Mouse (Mus musculus): ENCODE measurements around the gene Clic1.

The Clic1 gene

GRCm38 (mm10) chr17:35064951-35065947 lies 15.5 kb downstream of the Clic1 start, which contains the start of gene Ly6g6c:
Ly6g6c (plus strand) TSS chr17:35065388.
- peak; percentile 89 to 93 for DNase-seq

- DNase-seq, result no peak
Observed at GRCm38 (mm10) chr17:35066084-35066483, 16.3 kb downstream of the Clic1 start, which contains the start of gene Mpig6b. Mpig6b (minus strand) TSS chr17:35066184.

GRCm38 (mm10) chr17:35068213-35068914 lies 18.6 kb downstream of the Clic1 start:
- DNase-seq, result peak in 1 of 2 experiments; percentile 59

DNA sequence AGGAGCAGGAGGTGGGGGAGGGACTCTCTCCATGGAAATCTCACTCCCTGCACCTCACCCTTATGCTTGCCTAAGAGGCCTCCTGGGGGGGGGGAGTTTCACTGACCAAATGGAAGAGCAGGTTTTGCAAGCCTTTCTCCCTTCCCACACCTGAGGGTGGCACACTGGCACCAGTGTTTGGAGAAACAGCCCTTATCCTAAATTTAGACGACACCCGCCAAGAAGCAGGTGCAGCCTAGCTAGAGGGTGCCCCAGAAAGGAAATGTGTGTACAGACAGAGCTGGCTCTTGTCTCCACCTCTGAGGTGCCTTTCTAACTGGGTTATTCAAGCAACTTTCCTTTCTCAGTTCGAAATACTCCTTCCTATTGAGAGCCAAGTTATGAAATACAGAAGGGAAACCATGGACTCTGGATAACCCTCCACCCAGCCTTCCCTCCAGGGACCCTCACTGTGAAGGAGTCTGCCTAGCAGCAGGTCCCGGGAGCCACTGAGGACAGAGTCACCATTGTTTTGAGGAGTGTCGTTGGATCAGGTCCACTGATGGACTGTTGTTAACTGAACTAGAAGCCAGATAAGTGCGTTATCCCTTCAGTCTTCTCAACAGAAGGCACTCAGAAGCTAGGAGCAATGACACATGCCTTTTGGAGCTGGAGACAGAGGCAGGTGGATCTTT lies 20.9 kb downstream of the Clic1 start:
- DNase-seq, result peak; percentile 69 to 78

- DNase-seq, result no peak
Observed at GRCm38 (mm10) chr17:35071454-35071853, 21.7 kb downstream of the Clic1 start.

DNA sequence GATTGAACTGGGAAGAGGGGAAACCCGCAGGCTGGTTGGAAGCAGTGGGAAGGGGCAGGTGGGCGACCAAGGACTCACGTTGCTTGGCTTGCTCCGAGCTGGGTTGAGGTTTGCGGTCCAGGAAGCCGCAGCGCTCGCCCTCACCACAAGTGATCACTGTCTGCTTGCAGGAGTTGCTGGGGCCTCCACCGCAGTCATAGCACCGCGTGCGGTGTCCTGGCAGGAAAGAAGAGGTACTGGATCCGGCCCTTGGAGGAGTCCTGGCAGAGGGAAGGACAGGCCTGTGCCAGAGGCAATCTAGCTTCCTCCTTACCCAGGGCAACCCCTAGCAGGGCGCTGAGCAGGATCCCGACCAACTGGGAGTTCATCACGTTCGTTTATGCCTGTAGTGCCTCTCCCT lies 24.3 kb downstream of the Clic1 start:
- DNase-seq, result no peak

DNA sequence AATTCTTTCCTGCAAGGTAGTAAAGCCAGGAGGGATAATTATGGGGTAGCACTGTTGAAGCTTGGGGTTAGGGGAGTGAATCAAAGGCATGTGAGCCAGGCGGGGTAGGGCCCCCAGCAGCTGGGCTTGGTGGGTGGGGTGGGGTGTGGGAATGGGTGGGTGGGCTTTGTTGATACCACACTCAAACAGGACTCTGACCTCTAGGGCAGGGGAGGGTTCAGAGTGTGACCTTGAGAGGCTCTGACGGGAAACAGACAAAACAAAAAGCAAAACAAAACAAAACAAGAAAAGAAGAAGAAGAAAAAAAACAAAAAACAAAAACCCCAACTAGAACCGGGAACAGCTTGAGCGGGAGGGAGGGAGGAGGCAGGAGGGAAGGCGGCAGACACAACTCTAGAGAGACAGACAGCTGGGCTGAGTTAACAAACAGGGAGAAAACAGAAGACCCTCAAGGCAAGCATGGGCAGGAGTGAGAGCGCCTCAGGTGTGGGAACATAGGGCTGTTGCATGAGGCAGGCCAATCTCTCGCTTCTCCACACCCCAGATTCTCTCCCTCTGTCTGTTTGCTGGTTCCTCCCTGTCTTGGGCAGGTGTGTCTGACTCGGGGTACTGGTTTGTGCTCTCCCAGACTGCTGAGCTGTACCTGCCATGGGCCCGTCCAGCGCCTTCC lies 26.9 kb downstream of the Clic1 start, which contains the start of gene Ly6g6e:
Gene Ly6g6e, plus strand, starts transcription at position 396 of the 670 bp plus-strand sequence.
- no peak for DNase-seq

DNA sequence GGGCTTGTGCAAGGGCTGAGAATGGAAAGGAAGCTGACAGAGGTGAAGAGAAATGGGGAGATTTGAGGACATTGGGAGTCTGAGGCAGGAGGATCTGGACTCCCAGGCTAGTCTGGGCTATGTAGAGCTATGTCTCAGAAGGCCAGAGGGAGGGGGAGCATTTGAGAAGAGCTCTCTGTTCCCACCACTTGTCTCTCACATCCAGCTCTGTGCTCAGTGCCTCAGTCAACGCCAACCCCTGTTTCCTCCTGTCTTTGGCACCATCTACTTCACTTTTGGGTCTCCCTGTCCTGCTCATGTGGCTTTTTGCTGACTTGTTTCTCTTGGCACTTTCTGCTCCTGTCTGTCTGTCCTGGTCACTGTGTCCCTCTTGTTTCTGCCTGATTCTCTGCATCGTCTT lies 27.5 kb downstream of the Clic1 start:
- DNase-seq, result peak in 1 of 2 experiments; percentile 3

- peak; percentile 74 to 79 for DNase-seq
Observed at GRCm38 (mm10) chr17:35077786-35078233, 28.0 kb downstream of the Clic1 start, which contains the start of gene Ly6g6d. Ly6g6d (minus strand) TSS chr17:35078065.

GRCm38 (mm10) chr17:35079778-35080177 lies 30.0 kb downstream of the Clic1 start:
- DNase-seq, result no peak

DNA sequence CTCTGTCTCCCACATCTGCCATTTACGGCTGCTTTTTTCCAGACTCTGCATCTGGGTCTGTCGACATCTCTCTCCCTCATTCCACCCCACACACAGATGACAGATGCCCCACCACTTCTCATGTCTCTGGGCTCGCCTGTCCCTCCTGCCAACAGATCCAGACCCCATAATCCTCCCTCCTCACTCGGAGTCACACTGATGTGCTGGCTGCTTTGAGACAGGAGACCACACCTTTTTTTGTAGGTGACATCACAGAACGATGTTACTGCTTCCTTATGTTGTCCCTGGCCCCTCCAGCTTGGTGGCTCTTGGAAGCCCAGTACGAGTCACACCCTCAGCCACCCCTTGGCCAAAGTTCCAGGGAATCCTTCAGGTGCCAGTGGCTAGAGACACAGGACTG lies 30.5 kb downstream of the Clic1 start:
- no peak for DNase-seq

GRCm38 (mm10) chr17:35080710-35081109 lies 30.9 kb downstream of the Clic1 start:
- DNase-seq, result no peak

GRCm38 (mm10) chr17:35082841-35083576 lies 33.2 kb downstream of the Clic1 start:
- DNase-seq, result no peak

DNA sequence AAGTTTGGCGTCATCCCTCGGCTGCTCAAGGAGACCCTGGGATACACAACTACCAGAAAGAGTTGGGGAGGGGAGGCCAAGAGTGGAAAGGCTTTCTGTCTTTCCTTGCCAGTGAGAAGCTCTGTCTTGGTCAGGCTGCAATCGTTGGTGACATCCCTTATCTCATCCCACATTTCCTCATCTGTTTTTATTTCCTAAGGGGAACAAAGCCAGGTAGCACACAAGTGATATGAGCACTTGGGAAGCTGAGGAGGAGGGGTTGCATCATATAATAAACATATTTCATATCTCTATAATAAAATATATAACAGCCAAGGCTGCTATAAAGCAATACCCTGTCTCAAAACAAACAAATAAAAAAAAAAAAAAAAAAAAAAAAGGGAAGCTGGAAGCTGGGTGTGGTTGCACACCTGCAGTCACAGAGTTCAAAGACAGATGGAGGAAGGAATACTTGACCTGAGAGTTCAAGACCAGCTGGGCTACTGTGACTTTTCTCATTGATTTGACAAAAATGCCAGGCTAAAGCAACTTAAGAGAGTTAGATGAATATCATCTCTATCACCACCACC lies 34.2 kb downstream of the Clic1 start:
- DNase-seq, result no peak

GRCm38 (mm10) chr17:35085208-35085865 lies 35.6 kb downstream of the Clic1 start, which contains the start of gene Ly6g6f:
Ly6g6f (minus strand) TSS chr17:35085610.
- no peak for DNase-seq

DNA sequence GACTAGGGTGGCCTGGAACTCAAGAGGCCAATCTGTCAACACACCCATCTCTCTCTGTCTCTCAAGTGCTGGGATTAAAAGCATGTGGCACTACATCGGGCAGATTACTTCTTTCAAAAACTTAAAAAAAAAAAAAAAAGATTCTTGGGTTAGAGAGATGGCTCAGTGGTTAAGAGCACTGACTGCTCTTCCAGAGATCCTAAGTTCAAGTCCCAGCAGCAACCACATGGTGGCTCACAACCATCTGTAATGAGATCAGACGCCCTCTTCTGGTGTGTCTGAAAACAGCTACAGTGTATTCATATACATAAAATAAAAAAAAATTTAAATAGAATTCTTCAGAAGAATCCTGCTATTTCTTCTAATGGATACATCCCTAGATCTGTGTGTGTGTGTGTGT lies 38.4 kb downstream of the Clic1 start:
- DNase-seq, result peak in 1 of 2 experiments; percentile 4

GRCm38 (mm10) chr17:35088825-35089644 lies 39.3 kb downstream of the Clic1 start, which contains the start of gene Abhd16a:
Abhd16a (plus strand) TSS chr17:35089263.
- DNase-seq, result peak; percentile 93 to 96

DNA sequence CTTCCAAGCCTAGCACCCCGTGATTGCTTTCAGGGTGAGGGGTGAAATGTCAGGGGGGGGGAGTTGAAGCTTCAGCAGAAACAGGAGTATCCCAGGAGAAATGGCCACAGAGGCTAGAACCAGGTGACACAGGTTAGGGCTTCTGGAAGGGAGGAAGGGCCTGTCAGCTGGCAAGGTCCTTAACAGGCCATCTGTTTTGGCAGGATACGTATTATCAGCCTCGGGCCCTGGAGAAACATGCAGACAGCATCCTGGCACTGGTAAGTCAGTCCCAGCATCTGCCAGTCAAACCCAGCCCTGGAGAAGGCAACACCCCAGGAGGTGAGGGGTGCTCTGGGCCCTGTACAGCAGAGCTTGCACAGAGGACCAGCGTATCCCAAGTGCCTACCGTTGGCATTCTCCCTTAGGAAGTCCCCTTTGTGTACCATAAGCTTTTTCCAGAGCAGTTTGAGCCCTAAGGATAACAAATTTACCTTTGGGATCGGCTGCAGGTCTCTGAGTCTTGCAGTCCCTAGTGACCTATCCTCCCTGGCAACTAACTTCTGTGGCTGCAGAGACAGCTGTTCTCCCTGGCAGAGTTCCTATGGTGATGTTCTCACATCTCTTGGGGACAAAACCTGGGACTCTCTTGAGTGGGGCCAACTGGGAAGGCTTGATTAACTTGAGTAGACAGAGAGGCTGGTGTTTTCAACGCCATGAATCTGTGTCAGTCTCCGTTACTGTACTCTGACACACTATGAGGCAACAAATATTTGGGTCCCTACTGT lies 40.6 kb downstream of the Clic1 start:
- DNase-seq, result peak in 1 of 2 experiments; percentile 6

All from lung, adult 18-20 months (tissue).